Mouse (Mus musculus): ENCODE measurements at regions not wholly inside any gene's neighbourhood (a gene's known extent, or its start where the extent isn't known, plus 50 kb on each side); places are given as distances from the start of the nearest gene placed in this dataset.

DNA sequence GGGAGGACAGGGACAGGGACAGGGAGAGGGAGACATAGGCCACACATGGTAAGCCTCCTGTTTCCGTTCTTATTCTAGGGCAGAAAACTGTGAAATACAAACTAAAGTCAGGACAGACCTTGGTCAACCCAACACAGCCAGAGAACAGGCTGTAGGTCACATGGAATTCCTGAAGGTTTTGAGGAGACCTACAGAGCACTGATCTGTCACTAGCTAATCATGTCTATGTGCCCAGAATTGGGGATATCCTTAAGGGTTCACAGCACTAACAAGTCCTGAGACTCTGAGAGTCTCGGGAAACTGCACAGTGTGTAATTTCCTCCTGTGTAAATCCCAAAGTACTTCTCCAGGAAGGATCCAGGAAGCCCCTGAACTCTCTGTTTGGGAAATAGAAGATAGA is 94.6 kb downstream of the Trib2 start:
- TF ChIP-seq POLR2A (IDR thresholded peaks at IDR 0.05; ENCODE audit: insufficient read depth, low read depth, low read length) (no peak), CTCF (IDR thresholded peaks at IDR 0.05; ENCODE audit: insufficient read depth, low read depth, low read length) (no peak)
